Mouse (Mus musculus) spleen, adult 2 months (tissue): ENCODE results near the gene Atp6v0e. TPM values are rescaled to one million over a fixed set of nuclear protein-coding genes. Genes with fewer than 3 reads are reported as not detected.

Experiments used
- DNase-seq, 2 experiments: peaks; one replicate each; pipeline versions ENCODE4 v3.0.0 to v3.0.0-alpha.2; 2012 to 2021; ENCODE audit warnings: low spot score in 2 of 2, low read depth in 1 of 2
- H3K27ac ChIP-seq: fragments of 200-500 bp; 2 replicates; pipeline ENCODE4 v1.5.1; 2012; ENCODE audit warnings: low read length, inconsistent platforms; ENCODE audit not compliant: insufficient read depth
- H3K27me3 ChIP-seq: fragments of 200-500 bp; 2 replicates; pipeline ENCODE4 v1.6.1; 2012; ENCODE audit warnings: mild to moderate bottlenecking, moderate library complexity, low read length, inconsistent platforms; ENCODE audit not compliant: control insufficient read depth, insufficient read depth
- H3K36me3 ChIP-seq: fragments of 200-500 bp; 2 replicates; pipeline ENCODE4 v1.6.1; 2012; ENCODE audit warnings: mild to moderate bottlenecking, low read length, inconsistent platforms; ENCODE audit not compliant: control insufficient read depth, insufficient read depth
- H3K4me1 ChIP-seq: fragments of 200-500 bp; 2 replicates; pipeline ENCODE4 v1.6.1; 2011; ENCODE audit warnings: inconsistent platforms; ENCODE audit not compliant: control insufficient read depth, insufficient read depth, insufficient read length
- H3K4me3 ChIP-seq: fragments of 200-500 bp; 2 replicates; pipeline ENCODE4 v1.5.1; 2011; ENCODE audit warnings: mild to moderate bottlenecking, inconsistent platforms; ENCODE audit not compliant: insufficient read depth, insufficient read length; ENCODE audit errors: extremely low read depth
- CTCF ChIP-seq: fragments of 200-500 bp; IDR thresholded peaks from 2 replicates; pipeline ENCODE4 v1.5.1; 2011; ENCODE audit warnings: mild to moderate bottlenecking, inconsistent platforms; ENCODE audit not compliant: insufficient read depth, insufficient read length, insufficient replicate concordance; ENCODE audit errors: extremely low read depth
- POLR2A ChIP-seq: fragments of 200-500 bp; IDR thresholded peaks from 2 replicates; pipeline ENCODE4 v1.6.1; 2011; ENCODE audit warnings: low read depth, low read length, inconsistent platforms
- WGBS: fragments of 180-500 bp; shearing (Covaris S2); methylation state at CpG from one replicate; pipeline ENCODE4 v1.1.7; 2018; 5-methylcytosine and 5-hydroxymethylcytosine counted together
- polyA plus RNA-seq: library from polyadenylated mRNA; depleted of rRNA; stranded (reverse); fragments of >200 nt; gene quantifications from 2 replicates; pipeline ENCODE4 v1.2.3, GENCODE M21; 2012; rRNA removed

Atp6v0e gene
- polyA plus RNA-seq, 1 experiment, result 192 TPM

GRCm38 (mm10) chr17:26726674-26727073 lies 63.6 kb downstream of the Atp6v0e start:
- peak in 1 of 2 experiments; percentile 8 for DNase-seq
- H3K4me1 ChIP-seq, result peaks cover 19% of the 10 kb centered on the region
- peaks cover 2% of the 10 kb centered on the region; the same call in 1 of the 2 replicates for H3K36me3 ChIP-seq
- WGBS, result 19% methylated on average over 1 of the region's 1 CpGs
- H3K27ac ChIP-seq, result no peak overlapping the region
- no peak for TF ChIP-seq POLR2A
- TF ChIP-seq CTCF, result no peak
- no peaks in the 10 kb centered on the region for H3K27me3 ChIP-seq
- H3K4me3 ChIP-seq, result no peak overlapping the region

- Histone ChIP-seq H3K27ac (no peak overlapping the region), H3K27me3 (no peaks in the 10 kb centered on the region), H3K4me1 (peaks cover 19% of the 10 kb centered on the region), H3K36me3 (peaks cover 2% of the 10 kb centered on the region; the same call in 1 of the 2 replicates), H3K4me3 (no peak overlapping the region)
- 60% methylated on average over 3 of the region's 3 CpGs for WGBS
- TF ChIP-seq POLR2A, result no peak
- no peak for TF ChIP-seq CTCF
- no peak for DNase-seq
Observed at GRCm38 (mm10) chr17:26727110-26727755, 64.2 kb downstream of the Atp6v0e start.

GRCm38 (mm10) chr17:26742581-26742980 lies 79.5 kb downstream of the Atp6v0e start:
- Histone ChIP-seq H3K36me3 (peaks cover 17% of the 10 kb centered on the region), H3K27ac (no peak overlapping the region)
- TF ChIP-seq CTCF (no peak), POLR2A (no peak)

GRCm38 (mm10) chr17:26743294-26743693 lies 80.3 kb downstream of the Atp6v0e start:
- Histone ChIP-seq H3K4me1 (no peaks in the 10 kb centered on the region), H3K27ac (no peak overlapping the region), H3K27me3 (no peaks in the 10 kb centered on the region), H3K36me3 (peaks cover 17% of the 10 kb centered on the region), H3K4me3 (no peak overlapping the region)
- DNase-seq, result no peak
- 33% methylated on average over 1 of the region's 1 CpGs for WGBS
- no peak for TF ChIP-seq POLR2A
- TF ChIP-seq CTCF, result no peak

More at GRCm38 (mm10) chr17:26742581-26742980, 79.5 kb downstream of the Atp6v0e start:
- no peak for DNase-seq
- Histone ChIP-seq H3K4me1 (no peaks in the 10 kb centered on the region), H3K27me3 (no peaks in the 10 kb centered on the region), H3K4me3 (no peak overlapping the region)
- 90% methylated on average over 4 of the region's 4 CpGs for WGBS

Other genes with a start within 250 kb of the Atp6v0e start
- 7.9 and 14.5 TPM in 2 replicates for gene Neurl1b, start 248.4 kb upstream of the Atp6v0e start, polyA plus RNA-seq
- 39.2 and 47.4 TPM in 2 replicates for gene Ergic1, start 101.7 kb upstream of the Atp6v0e start, polyA plus RNA-seq
- 44.3 and 55.8 TPM in 2 replicates for gene Dusp1, start 101.1 kb upstream of the Atp6v0e start, polyA plus RNA-seq
- gene Crebrf, start 52.4 kb downstream of the Atp6v0e start, polyA plus RNA-seq, result 4.5 and 5.4 TPM in 2 replicates
- 16.6 and 17.2 TPM in 2 replicates for gene Bnip1, start 117.8 kb downstream of the Atp6v0e start, polyA plus RNA-seq
- 19.8 and 34.6 TPM in 2 replicates for gene Nkx2-5, start 181.8 kb downstream of the Atp6v0e start, polyA plus RNA-seq